Mouse (Mus musculus) inflammation-experienced regulatory T-cells, adult 6 months (primary cell): ENCODE data around the gene Psmd5. TPM values are rescaled to one million over a fixed set of nuclear protein-coding genes. Genes with fewer than 3 reads are reported as not detected.
"Not testable (repeated sequence)": the region's sequence is repeated elsewhere in the genome, so short reads cannot be mapped to it uniquely, and the experiment has no call there.

Experiments used
- ATAC-seq: one replicate; pipeline ENCODE4 v1.8.0; 2017
- polyA plus RNA-seq, 3 experiments: library from polyadenylated mRNA; unstranded; fragments of 100-300 nt; shearing (Covaris generic); gene quantifications; one replicate each; pipeline ENCODE4 v1.2.1; 2017

Gene Psmd5
- polyA plus RNA-seq, 3 experiments from 2014 or later = 60.2 to 83.4 (median 72.6) TPM

- peak; percentile 36 for ATAC-seq
Observed at GRCm38 (mm10) chr2:34826460-34827231, 48.1 kb downstream of the Psmd5 start.

- ATAC-seq = peak; percentile 96
Observed at GRCm38 (mm10) chr2:34825827-34826459, 48.8 kb downstream of the Psmd5 start, which contains the start of gene Fbxw2. Fbxw2 (minus strand) TSS chr2:34826311.

GRCm38 (mm10) chr2:34818492-34818891, 56.3 kb downstream of the Psmd5 start:
- ATAC-seq = no peak

- ATAC-seq = not testable (repeated sequence)
Observed at GRCm38 (mm10) chr2:34815893-34816292, 58.9 kb downstream of the Psmd5 start.

- no peak for ATAC-seq
Observed at GRCm38 (mm10) chr2:34812706-34813105, 62.1 kb downstream of the Psmd5 start.

- ATAC-seq = no peak
Observed at GRCm38 (mm10) chr2:34810775-34811174, 64.0 kb downstream of the Psmd5 start.

GRCm38 (mm10) chr2:34809568-34809967, 65.2 kb downstream of the Psmd5 start:
- ATAC-seq = no peak

GRCm38 (mm10) chr2:34808057-34808456, 66.7 kb downstream of the Psmd5 start:
- no peak for ATAC-seq

- ATAC-seq = no peak
Observed at GRCm38 (mm10) chr2:34805364-34805950, 69.3 kb downstream of the Psmd5 start.

GRCm38 (mm10) chr2:34804815-34805214, 70.0 kb downstream of the Psmd5 start:
- no peak for ATAC-seq

GRCm38 (mm10) chr2:34804172-34804571, 70.6 kb downstream of the Psmd5 start:
- ATAC-seq = no peak

GRCm38 (mm10) chr2:34803746-34804145, 71.0 kb downstream of the Psmd5 start:
- no peak for ATAC-seq

GRCm38 (mm10) chr2:34802565-34803245, 72.1 kb downstream of the Psmd5 start:
- peak; percentile 13 for ATAC-seq

GRCm38 (mm10) chr2:34801516-34802482, 73.0 kb downstream of the Psmd5 start:
- peak; percentile 91 for ATAC-seq

- no peak for ATAC-seq
Observed at GRCm38 (mm10) chr2:34800371-34800770, 74.4 kb downstream of the Psmd5 start.

Other genes with a start within 250 kb of the Psmd5 start
- gene Gapvd1, start 119.7 kb downstream of the Psmd5 start, polyA plus RNA-seq = 10 to 100 TPM; 45.5 to 69.9 (median 60.5) TPM
- 100 to 1,000 TPM; 576 to 769 (median 638) TPM for gene Hspa5, start 103.0 kb downstream of the Psmd5 start, polyA plus RNA-seq
- 10 to 100 TPM; 53.6 to 62.6 (median 58.1) TPM for gene Rabepk, start 75.1 kb downstream of the Psmd5 start, polyA plus RNA-seq
- 10 to 100 TPM; 62.7 to 77.2 (median 72.8) TPM for gene Fbxw2, start 48.7 kb downstream of the Psmd5 start, polyA plus RNA-seq
- gene Gm34653, start 42.0 kb downstream of the Psmd5 start, polyA plus RNA-seq = not detected
- not detected for gene Cutal, start 572 bp downstream of the Psmd5 start, polyA plus RNA-seq
- gene Phf19, start 39.1 kb upstream of the Psmd5 start, polyA plus RNA-seq = 1 to 10 TPM; 1.1 to 3.9 (median 1.2) TPM
- gene Traf1, start 86.8 kb upstream of the Psmd5 start, polyA plus RNA-seq = 100 to 1,000 TPM; 240 to 310 (median 304) TPM
- under 1 TPM in 2 of 3 experiments, not detected in 1; 0.40 to 0.43 TPM for gene Hc, start 186.5 kb upstream of the Psmd5 start, polyA plus RNA-seq
- gene AI182371, start 226.6 kb upstream of the Psmd5 start, polyA plus RNA-seq = 1 to 10 TPM in 1 of 3 experiments, under 1 TPM in 2; 0.49 to 1.7 (median 0.63) TPM
- gene Cntrl, start 234.5 kb upstream of the Psmd5 start, polyA plus RNA-seq = 100 to 1,000 TPM; 157 to 202 (median 161) TPM